Mouse (Mus musculus): ENCODE results near the gene Btnl9. TPM values are rescaled to one million over a fixed set of nuclear protein-coding genes. Genes with fewer than 3 reads are reported as not detected.

Btnl9 gene
- not detected for polyA plus RNA-seq (2012; fragmentation: generic; extraction: Trizol)
- long read RNA-seq, experiment 1, result 0 reads
- long read RNA-seq, experiment 2, result 0 reads

- no peaks in the 10 kb centered on the region for H3K79me2 ChIP-seq (ENCODE audit: control insufficient read depth, insufficient read depth)
- H3K27me3 ChIP-seq (ENCODE audit: control insufficient read depth, insufficient read depth, insufficient read length), result peaks cover 25% of the 10 kb centered on the region
- H3ac ChIP-seq (ENCODE audit: control insufficient read depth, insufficient read length, low read depth), result no peak within 1 kb of the TSS
- no peaks in the 10 kb centered on the region for H3K79me3 ChIP-seq (ENCODE audit: low read depth)
- no peak within 1 kb of the TSS for H3K4me3 ChIP-seq (ENCODE audit: insufficient read depth, poor library complexity, severe bottlenecking)
- TF ChIP-seq CTCF (IDR thresholded peaks at IDR 0.05; ENCODE audit: control insufficient read depth, insufficient read depth, insufficient read length), result no peak
- no peak for TF ChIP-seq MYOG (IDR thresholded peaks at IDR 0.05; ENCODE audit: control insufficient read depth, extremely low read depth, insufficient read length)
- no peak for TF ChIP-seq CEBPB (IDR thresholded peaks at IDR 0.05; ENCODE audit: low read depth)
- no peak for TF ChIP-seq MAX (IDR thresholded peaks at IDR 0.05)
- TF ChIP-seq USF1 (IDR thresholded peaks at IDR 0.05; ENCODE audit: low read depth), result no peak
- no peak for TF ChIP-seq MYOD1 (IDR thresholded peaks at IDR 0.05; ENCODE audit: control insufficient read depth, insufficient read length, low read depth)
- no peak for TF ChIP-seq FOSL1 (IDR thresholded peaks at IDR 0.05; ENCODE audit: insufficient read depth, low read length, poor library complexity, severe bottlenecking)
- H3K36me3 ChIP-seq (ENCODE audit: control insufficient read depth, insufficient read depth), result no peaks in the 10 kb centered on the region
Observed at GRCm38 (mm10) chr11:49186955-49187488, at the start of gene Btnl9. Btnl9 (minus strand) TSS chr11:49187159.

- Histone ChIP-seq H3K27me3 (ENCODE audit: control insufficient read depth, insufficient read depth, insufficient read length) (no peaks in the 10 kb centered on the region), H3K36me3 (ENCODE audit: control insufficient read depth, insufficient read depth) (no peaks in the 10 kb centered on the region), H3K4me3 (ENCODE audit: insufficient read depth, poor library complexity, severe bottlenecking) (no peak overlapping the region), H3K79me3 (ENCODE audit: low read depth) (no peaks in the 10 kb centered on the region), H3ac (ENCODE audit: control insufficient read depth, insufficient read length, low read depth) (no peak overlapping the region), H3K79me2 (ENCODE audit: control insufficient read depth, insufficient read depth) (no peaks in the 10 kb centered on the region)
- TF ChIP-seq FOSL1 (IDR thresholded peaks at IDR 0.05; ENCODE audit: insufficient read depth, low read length, poor library complexity, severe bottlenecking) (no peak), CEBPB (IDR thresholded peaks at IDR 0.05; ENCODE audit: low read depth) (no peak), MYOD1 (IDR thresholded peaks at IDR 0.05; ENCODE audit: control insufficient read depth, insufficient read length, low read depth) (no peak)
Observed at GRCm38 (mm10) chr11:49235459-49236207, 48.7 kb upstream of the Btnl9 start.

- Histone ChIP-seq H3K79me3 (ENCODE audit: low read depth) (no peaks in the 10 kb centered on the region), H3ac (ENCODE audit: control insufficient read depth, insufficient read length, low read depth) (no peak overlapping the region), H3K36me3 (ENCODE audit: control insufficient read depth, insufficient read depth) (no peaks in the 10 kb centered on the region), H3K27me3 (ENCODE audit: control insufficient read depth, insufficient read depth, insufficient read length) (no peaks in the 10 kb centered on the region), H3K4me3 (ENCODE audit: insufficient read depth, poor library complexity, severe bottlenecking) (no peak overlapping the region), H3K79me2 (ENCODE audit: control insufficient read depth, insufficient read depth) (no peaks in the 10 kb centered on the region)
- TF ChIP-seq CEBPB (IDR thresholded peaks at IDR 0.05; ENCODE audit: low read depth), result no peak
Observed at GRCm38 (mm10) chr11:49232781-49233180, 45.8 kb upstream of the Btnl9 start.

- H3ac ChIP-seq (ENCODE audit: control insufficient read depth, insufficient read length, low read depth), result no peak overlapping the region
- no peaks in the 10 kb centered on the region for H3K79me3 ChIP-seq (ENCODE audit: low read depth)
- no peaks in the 10 kb centered on the region for H3K27me3 ChIP-seq (ENCODE audit: control insufficient read depth, insufficient read depth, insufficient read length)
- TF ChIP-seq CTCF (IDR thresholded peaks at IDR 0.05; ENCODE audit: control insufficient read depth, insufficient read depth, insufficient read length), result no peak
- TF ChIP-seq CEBPB (IDR thresholded peaks at IDR 0.05; ENCODE audit: low read depth), result no peak
- TF ChIP-seq MYOG (IDR thresholded peaks at IDR 0.05; ENCODE audit: control insufficient read depth, extremely low read depth, insufficient read length), result no peak
- no peak for TF ChIP-seq MYOD1 (IDR thresholded peaks at IDR 0.05; ENCODE audit: control insufficient read depth, insufficient read length, low read depth)
- no peak for TF ChIP-seq USF1 (IDR thresholded peaks at IDR 0.05; ENCODE audit: low read depth)
- no peak for TF ChIP-seq MAX (IDR thresholded peaks at IDR 0.05)
- no peak for TF ChIP-seq FOSL1 (IDR thresholded peaks at IDR 0.05; ENCODE audit: insufficient read depth, low read length, poor library complexity, severe bottlenecking)
- no peaks in the 10 kb centered on the region for H3K79me2 ChIP-seq (ENCODE audit: control insufficient read depth, insufficient read depth)
- no peak overlapping the region for H3K4me3 ChIP-seq (ENCODE audit: insufficient read depth, poor library complexity, severe bottlenecking)
- H3K36me3 ChIP-seq (ENCODE audit: control insufficient read depth, insufficient read depth), result no peaks in the 10 kb centered on the region
Observed at GRCm38 (mm10) chr11:49224455-49224854, 37.5 kb upstream of the Btnl9 start.

GRCm38 (mm10) chr11:49219271-49219670 lies 32.3 kb upstream of the Btnl9 start:
- Histone ChIP-seq H3ac (ENCODE audit: control insufficient read depth, insufficient read length, low read depth) (no peak overlapping the region), H3K27me3 (ENCODE audit: control insufficient read depth, insufficient read depth, insufficient read length) (no peaks in the 10 kb centered on the region), H3K79me2 (ENCODE audit: control insufficient read depth, insufficient read depth) (no peaks in the 10 kb centered on the region), H3K36me3 (ENCODE audit: control insufficient read depth, insufficient read depth) (peaks cover 37% of the 10 kb centered on the region), H3K4me3 (ENCODE audit: insufficient read depth, poor library complexity, severe bottlenecking) (no peak overlapping the region), H3K79me3 (ENCODE audit: low read depth) (no peaks in the 10 kb centered on the region)
- TF ChIP-seq FOSL1 (IDR thresholded peaks at IDR 0.05; ENCODE audit: insufficient read depth, low read length, poor library complexity, severe bottlenecking), result no peak
- TF ChIP-seq CTCF (IDR thresholded peaks at IDR 0.05; ENCODE audit: control insufficient read depth, insufficient read depth, insufficient read length), result no peak
- TF ChIP-seq CEBPB (IDR thresholded peaks at IDR 0.05; ENCODE audit: low read depth), result no peak
- no peak for TF ChIP-seq MYOD1 (IDR thresholded peaks at IDR 0.05; ENCODE audit: control insufficient read depth, insufficient read length, low read depth)
- TF ChIP-seq MAX (IDR thresholded peaks at IDR 0.05), result no peak
- TF ChIP-seq USF1 (IDR thresholded peaks at IDR 0.05; ENCODE audit: low read depth), result no peak
- no peak for TF ChIP-seq MYOG (IDR thresholded peaks at IDR 0.05; ENCODE audit: control insufficient read depth, extremely low read depth, insufficient read length)

- peaks cover 84% of the 10 kb centered on the region for H3K36me3 ChIP-seq (ENCODE audit: control insufficient read depth, insufficient read depth)
- TF ChIP-seq USF1 (IDR thresholded peaks at IDR 0.05; ENCODE audit: low read depth) (no peak), MYOG (IDR thresholded peaks at IDR 0.05; ENCODE audit: control insufficient read depth, extremely low read depth, insufficient read length) (no peak), MYOD1 (IDR thresholded peaks at IDR 0.05; ENCODE audit: control insufficient read depth, insufficient read length, low read depth) (no peak), MAX (IDR thresholded peaks at IDR 0.05) (no peak), CTCF (IDR thresholded peaks at IDR 0.05; ENCODE audit: control insufficient read depth, insufficient read depth, insufficient read length) (no peak), CEBPB (IDR thresholded peaks at IDR 0.05; ENCODE audit: low read depth) (no peak), FOSL1 (IDR thresholded peaks at IDR 0.05; ENCODE audit: insufficient read depth, low read length, poor library complexity, severe bottlenecking) (no peak)
Observed at GRCm38 (mm10) chr11:49213505-49213904, 26.5 kb upstream of the Btnl9 start.

More at GRCm38 (mm10) chr11:49213505-49213904, 26.5 kb upstream of the Btnl9 start:
- Histone ChIP-seq H3K27me3 (ENCODE audit: control insufficient read depth, insufficient read depth, insufficient read length) (no peaks in the 10 kb centered on the region), H3K4me3 (ENCODE audit: insufficient read depth, poor library complexity, severe bottlenecking) (no peak overlapping the region), H3ac (ENCODE audit: control insufficient read depth, insufficient read length, low read depth) (no peak overlapping the region), H3K79me3 (ENCODE audit: low read depth) (peaks cover 40% of the 10 kb centered on the region), H3K79me2 (ENCODE audit: control insufficient read depth, insufficient read depth) (peaks cover 54% of the 10 kb centered on the region)

All from C2C12 (cell line).